Mouse (Mus musculus): ENCODE measurements around the gene Gm10134. TPM values are rescaled to one million over a fixed set of nuclear protein-coding genes. Genes with fewer than 3 reads are reported as not detected.

Gm10134 gene
- polyA plus RNA-seq (2017; shearing (Covaris generic)), result not detected

GRCm38 (mm10) chr2:28505795-28506194 is at the start of gene Gm10134:
Gene Gm10134, plus strand, starts transcription at chr2:28506095.

GRCm38 (mm10) chr2:28465836-28466518 is 39.9 kb upstream of the Gm10134 start, which contains the start of gene 1700007K13Rik:
Gene 1700007K13Rik, minus strand, starts transcription at chr2:28466332.

GRCm38 (mm10) chr2:28467860-28468485 is 37.9 kb upstream of the Gm10134 start, which contains the start of gene Mrps2:
Gene Mrps2, plus strand, starts transcription at chr2:28468066.

GRCm38 (mm10) chr2:28496671-28497070 is 9.2 kb upstream of the Gm10134 start, which contains the start of gene Gbgt1:
Gene Gbgt1, plus strand, starts transcription at chr2:28496891.

GRCm38 (mm10) chr2:28512798-28513401 is 7.0 kb downstream of the Gm10134 start, which contains the start of gene Ralgds:
Gene Ralgds, plus strand, starts transcription at chr2:28513125.

Other genes with a start within 250 kb of the Gm10134 start
- gene Ppp1r26, start 59.3 kb upstream of the Gm10134 start, polyA plus RNA-seq (2017; shearing (Covaris generic)), result 0.09 TPM
- gene 1700007K13Rik, start 39.8 kb upstream of the Gm10134 start, polyA plus RNA-seq (2017; shearing (Covaris generic)), result not detected
- 36.3 TPM for gene Mrps2, start 38.0 kb upstream of the Gm10134 start, polyA plus RNA-seq (2017; shearing (Covaris generic))
- not detected for gene Gbgt1, start 9.2 kb upstream of the Gm10134 start, polyA plus RNA-seq (2017; shearing (Covaris generic))
- 3.0 TPM for gene Ralgds, start 7.0 kb downstream of the Gm10134 start, polyA plus RNA-seq (2017; shearing (Covaris generic))
- gene Cel, start 57.3 kb downstream of the Gm10134 start, polyA plus RNA-seq (2017; shearing (Covaris generic)), result not detected
- 26.5 TPM for gene Gtf3c5, start 77.7 kb downstream of the Gm10134 start, polyA plus RNA-seq (2017; shearing (Covaris generic))
- gene Gfi1b, start 115.9 kb downstream of the Gm10134 start, polyA plus RNA-seq (2017; shearing (Covaris generic)), result 0.16 TPM
- gene Tsc1, start 135.1 kb downstream of the Gm10134 start, polyA plus RNA-seq (2017; shearing (Covaris generic)), result 41.2 TPM
- not detected for gene Spaca9, start 193.6 kb downstream of the Gm10134 start, polyA plus RNA-seq (2017; shearing (Covaris generic))
- gene Ak8, start 194.1 kb downstream of the Gm10134 start, polyA plus RNA-seq (2017; shearing (Covaris generic)), result 0.30 TPM